Mouse (Mus musculus) left cerebral cortex, postnatal 36 days (tissue): ENCODE measurements around the gene 9530002B09Rik. TPM values are rescaled to one million over a fixed set of nuclear protein-coding genes. Genes with fewer than 3 reads are reported as not detected.

Experiments
- DNase-seq, 2 experiments: peaks; one replicate each; pipeline ENCODE4 v3.0.0; 2021 to 2022; ENCODE audit warnings: low spot score in 2 of 2, mixed read lengths in 1 of 2
- intact Hi-C: fragments of 180-260 bp; cut with DNase I; formaldehyde crosslinking; loops from one replicate; pipeline ENCODE4 v1.15.1; 2025
- total RNA-seq, 2 experiments: library from RNA; stranded (reverse); gene quantifications; 2 replicates each; pipeline ENCODE4 v1.2.3; 2021

The 9530002B09Rik gene
- total RNA-seq: not detected

GRCm38 (mm10) chr4:122688975-122689374 is at the start of gene 9530002B09Rik:
Gene 9530002B09Rik, plus strand, starts transcription at chr4:122689275.
- intact Hi-C loops: no loop called here
- no peak for DNase-seq

Other genes with a start within 250 kb of the 9530002B09Rik start
- 10 to 100 TPM; 95.5 to 96.6 TPM for gene Ppt1, start 147.0 kb downstream of the 9530002B09Rik start, total RNA-seq
- 100 to 1,000 TPM; 267 to 277 TPM for gene Cap1, start 196.8 kb downstream of the 9530002B09Rik start, total RNA-seq